Mouse (Mus musculus) NIH3T3 (cell line): ENCODE data around the gene Bbs2.
A peak's percentile ranks its signal among the peaks of the same experiment; 100 is the strongest.

ENCODE experiments used
- DNase-seq: peaks from one replicate; pipeline ENCODE4 v3.0.0-alpha.2; 2012; ENCODE audit warnings: low read depth

The Bbs2 gene

DNA sequence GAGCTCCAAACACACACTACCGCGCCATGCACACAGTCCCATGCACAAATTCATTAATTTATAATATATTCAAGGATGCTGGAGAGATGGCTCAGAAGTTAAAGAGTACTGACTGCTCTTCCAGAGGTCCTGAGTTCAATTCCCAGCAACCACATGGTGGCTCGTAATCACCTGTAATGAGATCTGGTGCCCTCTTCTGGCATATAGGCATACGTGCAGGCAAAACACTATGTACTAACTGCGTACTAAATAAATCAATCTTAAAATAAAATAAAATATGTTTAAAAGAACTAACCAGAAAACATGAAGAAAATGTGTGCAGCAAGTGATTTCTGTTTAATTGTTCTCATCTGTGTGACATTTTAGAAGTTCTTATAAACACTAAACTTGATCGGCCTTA is 4.4 kb downstream of the Bbs2 start:
- no peak for DNase-seq

DNA sequence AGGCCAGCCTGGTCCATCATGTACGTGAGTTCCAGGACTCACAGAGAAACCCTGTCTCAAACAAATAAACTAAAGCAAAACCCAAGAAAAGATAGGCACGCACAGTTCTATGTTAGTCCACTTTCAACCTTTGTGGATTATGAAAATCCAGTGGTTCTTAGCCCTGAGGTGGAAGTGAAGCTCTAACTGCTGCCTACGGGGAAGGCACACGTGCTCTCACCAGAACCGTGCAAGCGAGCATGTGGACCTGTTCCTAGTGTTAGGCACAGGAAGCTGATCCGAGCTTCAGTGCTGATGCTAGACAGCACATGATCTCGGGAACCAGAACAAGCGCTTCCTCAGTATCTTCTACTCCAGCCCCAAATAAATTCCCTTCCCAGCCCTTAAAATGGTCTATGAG is 5.9 kb downstream of the Bbs2 start:
- DNase-seq = no peak

DNA sequence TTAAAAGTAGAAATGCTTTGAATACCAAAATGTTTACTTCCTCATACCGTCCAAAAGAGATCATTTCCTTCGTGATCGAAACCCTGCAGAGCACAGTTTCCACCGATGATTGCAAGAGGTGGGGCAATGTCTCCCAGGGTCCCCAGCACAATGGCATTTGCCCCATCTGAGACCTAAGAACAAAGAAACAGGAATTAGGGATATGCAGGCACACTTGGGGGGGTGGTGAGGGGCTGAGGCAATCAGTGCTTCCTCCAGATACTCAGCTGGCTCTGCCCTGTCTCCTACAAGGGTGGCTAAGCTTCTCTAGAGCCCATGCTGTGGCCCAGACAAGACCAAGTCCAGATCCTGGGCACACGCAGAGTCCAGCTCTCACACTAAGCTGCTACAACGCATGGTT is 9.0 kb downstream of the Bbs2 start:
- DNase-seq = no peak

DNA sequence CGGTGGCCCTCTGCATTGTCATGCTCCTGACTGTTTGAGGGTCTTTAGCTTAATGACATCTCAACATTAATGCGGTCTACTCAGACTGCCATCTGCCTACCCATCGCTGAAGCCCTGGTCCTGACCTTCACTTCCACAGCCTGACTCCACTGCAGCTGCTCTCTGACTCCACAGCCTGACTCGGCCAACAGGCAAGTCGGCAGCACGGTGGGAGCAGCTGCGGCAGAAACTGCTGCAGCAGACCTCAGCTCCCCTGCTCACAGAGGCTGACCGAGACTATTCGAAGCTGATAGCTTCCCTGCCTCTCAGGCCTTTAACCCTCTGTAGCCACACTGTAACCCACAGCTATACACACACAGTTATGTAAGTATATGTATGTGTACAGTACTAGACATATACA is 10.8 kb downstream of the Bbs2 start:
- no peak for DNase-seq

DNA sequence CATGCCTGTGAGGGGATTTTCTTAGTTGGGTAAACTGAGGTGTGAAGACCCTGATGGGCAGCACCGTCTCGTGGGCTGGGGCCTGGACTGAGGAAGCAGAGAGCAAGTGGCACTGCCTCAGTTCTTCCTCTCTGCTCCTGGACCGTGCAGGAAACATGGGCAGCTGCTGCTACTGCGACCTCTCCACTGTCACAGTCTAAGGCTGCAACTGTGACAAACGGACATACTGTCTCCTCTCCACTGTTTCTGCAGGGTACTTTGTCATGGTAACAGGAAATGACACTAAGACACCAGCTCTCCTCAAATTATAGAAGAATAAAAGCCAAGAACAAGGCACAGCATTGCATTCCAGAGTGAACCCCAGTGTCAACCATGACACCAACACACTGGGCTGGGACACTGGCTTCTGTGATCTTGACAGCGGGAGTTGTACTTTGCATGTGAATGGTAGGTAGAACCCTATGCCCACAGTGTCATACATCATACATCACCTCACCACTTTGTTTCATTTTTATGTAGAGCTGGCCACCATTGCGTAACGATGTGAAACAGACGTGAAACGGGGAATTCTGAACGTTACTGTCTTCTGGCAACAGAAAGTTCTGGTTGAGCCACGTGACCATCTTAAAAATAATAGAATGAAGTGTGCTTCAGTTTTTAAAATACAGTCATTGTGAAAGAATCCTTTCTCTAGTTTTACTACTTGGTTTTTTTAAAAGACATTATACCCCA is 22.1 kb downstream of the Bbs2 start:
- peak; percentile 49 for DNase-seq

DNA sequence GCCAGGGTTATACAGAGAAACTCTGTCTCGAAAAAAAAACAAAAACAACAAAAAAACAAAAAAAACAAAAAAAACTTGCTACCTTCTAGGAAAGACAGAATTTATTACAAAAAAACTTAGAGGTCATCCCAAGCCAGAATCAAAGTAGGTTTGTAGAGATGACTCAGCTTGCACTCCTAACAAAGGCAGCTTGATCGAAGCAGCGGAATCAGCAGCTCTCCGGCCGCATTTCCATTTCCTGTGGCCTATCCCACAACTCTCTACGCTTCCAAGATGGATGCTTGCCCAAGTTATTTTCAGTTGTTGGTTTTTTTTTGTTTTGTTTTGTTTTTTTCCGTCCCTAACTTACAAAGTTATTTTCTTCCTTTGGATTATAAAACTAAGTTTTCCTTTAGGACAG is 29.9 kb downstream of the Bbs2 start:
- no peak for DNase-seq

DNA sequence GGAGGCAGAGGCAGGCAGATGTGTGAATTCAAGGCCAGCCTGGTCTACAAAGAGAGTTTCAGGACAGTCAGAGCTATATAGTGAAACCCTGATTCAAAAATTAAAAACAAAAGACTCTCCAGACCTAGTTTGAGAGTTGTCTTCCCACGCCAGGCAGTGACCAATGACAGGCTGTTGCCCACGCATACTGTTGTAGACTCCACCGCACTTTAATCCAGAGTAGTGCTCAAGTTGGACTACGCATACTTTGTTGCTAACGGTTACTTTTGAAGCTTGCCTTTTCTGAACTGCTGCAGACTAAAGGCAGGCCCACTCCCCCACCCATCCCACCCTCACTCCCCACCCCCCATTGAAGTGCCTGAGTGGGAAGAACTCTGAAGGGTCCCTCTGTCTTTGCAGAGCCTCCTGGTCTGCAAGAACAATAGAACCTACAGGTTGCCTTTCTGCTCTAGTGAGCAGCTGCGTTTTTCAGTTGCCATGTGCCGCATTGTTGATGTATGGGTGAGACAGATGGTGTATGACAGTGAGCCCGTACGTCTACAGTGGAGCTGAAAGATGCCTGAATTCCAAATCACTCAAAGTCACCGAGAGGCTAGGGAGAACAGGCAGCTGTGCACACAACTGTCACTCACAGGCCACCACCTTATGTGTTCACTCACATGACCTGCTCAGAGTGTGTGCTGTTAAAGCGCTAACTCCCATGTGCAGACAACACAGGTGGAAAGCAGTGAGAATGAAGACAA is 32.4 kb downstream of the Bbs2 start:
- DNase-seq = no peak

DNA sequence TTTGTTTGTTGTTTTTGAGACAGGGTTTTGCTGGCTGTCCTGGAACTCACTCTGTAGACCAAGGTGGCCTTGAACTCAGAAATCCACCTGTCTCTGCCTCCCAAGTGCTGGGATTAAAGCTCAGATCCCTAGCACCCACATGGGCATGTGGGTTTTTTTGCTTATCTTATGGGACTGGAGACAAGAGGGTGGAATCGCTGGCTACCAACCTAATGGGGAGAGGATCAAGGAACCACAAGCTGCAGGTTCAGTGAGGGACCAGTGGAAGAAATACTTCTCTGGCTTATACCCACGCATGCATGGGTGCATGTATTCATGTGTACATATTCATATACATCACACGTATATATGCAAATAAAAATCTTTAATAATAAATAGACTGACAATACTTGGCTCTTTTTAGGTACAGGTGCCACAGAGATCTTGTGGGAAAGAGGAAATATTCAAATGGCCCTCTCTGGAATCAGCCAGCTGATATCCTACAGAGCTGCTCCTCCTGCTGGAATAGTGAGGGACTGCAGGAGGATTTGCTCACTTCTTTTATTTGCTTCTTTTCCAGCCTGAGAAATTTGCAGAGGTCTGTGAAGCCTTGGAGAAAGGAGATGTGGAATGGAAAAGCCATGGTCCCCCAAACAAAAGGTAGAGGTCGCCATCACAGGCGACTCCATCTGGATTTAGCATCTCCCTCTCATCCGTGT is 41.4 kb downstream of the Bbs2 start:
- peak; percentile 83 for DNase-seq

DNA sequence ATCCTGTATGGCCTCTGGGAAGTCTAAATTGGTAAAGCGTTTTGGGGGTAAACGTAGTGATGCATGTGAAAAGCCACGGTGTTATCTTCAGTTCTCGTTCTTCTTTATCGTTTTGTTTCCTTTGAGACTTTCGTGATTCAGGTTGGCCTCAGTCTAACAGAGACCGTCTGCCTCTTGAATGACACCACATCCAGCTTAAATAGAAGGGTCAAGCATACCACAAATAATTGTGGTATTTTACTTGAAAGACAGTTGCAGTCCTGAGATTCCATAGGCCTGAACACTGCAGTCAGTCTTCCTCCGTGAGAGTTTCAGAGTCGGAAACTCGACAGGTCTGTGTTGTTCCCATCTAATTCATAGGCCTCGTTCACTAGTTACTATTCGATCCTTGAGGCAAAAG is 46.0 kb downstream of the Bbs2 start:
- peak; percentile 38 for DNase-seq

DNA sequence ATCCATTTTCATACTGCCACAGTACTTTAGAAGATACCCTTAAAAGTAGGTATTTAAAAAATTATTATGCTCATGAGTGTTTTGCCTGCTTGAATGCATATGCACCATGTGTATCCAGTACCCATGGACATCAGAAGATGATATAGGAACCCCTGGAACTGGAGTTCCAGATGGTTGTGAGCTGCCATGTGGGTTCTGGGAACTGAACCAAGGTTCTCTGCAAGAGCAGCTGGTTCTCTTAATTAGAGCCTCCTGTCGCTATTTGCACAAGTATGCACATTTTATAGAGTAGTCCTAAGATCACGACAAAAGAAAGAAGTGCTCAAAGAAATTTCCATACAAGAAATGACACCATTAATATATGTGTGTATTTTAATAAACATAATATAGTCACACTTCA is 50.9 kb downstream of the Bbs2 start:
- DNase-seq = peak; percentile 33

DNA sequence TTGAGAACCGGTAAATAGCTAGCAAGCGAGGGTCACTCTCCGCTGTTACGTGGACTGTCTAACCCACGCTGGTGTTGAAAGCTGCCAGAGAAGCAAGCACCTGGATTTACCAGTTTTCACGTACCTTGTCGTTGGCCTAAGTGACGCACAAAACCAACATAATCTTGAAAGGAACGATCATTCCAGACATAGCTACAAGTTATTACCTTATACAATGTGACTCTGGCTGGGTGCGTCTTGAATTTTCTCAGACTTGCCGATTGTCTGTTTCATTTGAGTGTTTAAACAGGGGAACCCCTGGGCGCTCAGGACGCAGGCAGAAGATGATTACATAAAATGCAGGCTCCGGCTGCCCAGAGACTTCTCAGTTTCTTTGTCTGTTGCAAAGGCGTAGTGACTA is 60.9 kb downstream of the Bbs2 start:
- DNase-seq = no peak

DNA sequence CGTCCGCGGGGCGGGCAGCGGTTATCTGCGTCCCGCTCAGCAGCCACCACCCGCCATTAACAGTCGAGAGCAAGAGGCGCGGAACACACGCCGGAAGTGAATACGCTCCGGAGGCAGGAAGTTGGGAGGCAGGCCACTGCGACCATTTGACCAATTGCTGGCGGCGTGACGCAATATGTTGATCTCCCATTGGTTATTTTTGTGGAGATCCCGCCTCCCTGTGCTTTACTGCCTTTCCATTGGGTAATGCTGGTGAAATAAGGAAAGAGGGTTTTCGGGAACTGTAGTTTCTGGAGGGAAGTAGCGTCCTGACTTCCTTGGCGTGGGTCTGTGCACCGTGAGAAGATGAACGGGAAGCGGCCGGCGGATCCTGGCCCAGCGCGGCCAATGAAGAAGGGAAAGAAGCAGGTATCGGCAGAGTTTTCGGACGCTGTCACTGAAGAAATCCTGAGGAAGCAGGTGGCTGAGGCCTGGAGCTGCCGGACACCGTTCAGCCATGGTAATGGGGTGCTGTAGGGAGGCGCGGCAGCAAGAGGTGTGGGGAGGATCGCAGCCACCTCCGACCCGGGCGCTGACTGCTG is 61.7 kb downstream of the Bbs2 start, which contains the start of the genes Nudt21 and Ogfod1:
TSS of gene Nudt21 (minus strand) at position 88 of the 581 bp plus-strand sequence.
TSS of gene Ogfod1 (plus strand) at position 255 of the 581 bp plus-strand sequence.
- peak; percentile 99 for DNase-seq

DNA sequence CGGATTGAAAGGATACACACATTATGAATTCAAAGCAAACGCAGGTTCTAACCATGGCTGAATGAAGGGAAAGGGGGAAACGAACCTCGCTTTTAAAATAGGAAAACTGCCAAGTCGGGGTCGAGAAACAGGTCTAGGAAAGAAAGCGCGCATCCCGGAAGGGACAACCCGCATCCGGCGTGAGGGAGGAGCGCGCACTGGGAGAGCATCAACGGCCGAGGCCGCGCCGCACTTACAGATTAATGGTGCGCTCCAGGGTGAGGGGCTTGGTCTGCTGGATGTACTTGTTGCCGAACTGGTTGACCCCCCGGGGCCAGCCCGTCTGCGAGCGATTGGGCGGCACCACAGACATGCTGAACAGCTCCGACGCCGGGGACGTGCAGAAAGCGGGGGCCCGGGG is 62.2 kb downstream of the Bbs2 start:
- peak; percentile 79 for DNase-seq

DNA sequence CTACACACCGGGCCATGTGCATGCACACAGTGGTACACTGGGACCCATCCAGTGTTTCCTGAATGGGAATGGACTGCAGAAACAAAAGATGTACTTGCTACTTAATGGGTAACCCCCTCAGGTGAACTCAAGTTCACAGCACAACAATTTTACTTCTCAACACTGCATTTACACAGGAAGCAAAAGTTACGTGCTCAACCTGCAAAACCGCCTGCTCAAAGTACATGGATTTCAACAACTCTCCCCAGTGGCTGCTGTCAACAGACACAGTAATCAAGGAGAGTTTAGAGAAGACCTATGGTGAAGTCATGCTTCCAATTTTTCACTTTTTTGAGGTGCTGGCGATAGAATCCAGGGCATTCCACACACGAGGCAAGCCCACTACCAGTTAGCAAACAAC is 63.5 kb downstream of the Bbs2 start:
- no peak for DNase-seq

DNA sequence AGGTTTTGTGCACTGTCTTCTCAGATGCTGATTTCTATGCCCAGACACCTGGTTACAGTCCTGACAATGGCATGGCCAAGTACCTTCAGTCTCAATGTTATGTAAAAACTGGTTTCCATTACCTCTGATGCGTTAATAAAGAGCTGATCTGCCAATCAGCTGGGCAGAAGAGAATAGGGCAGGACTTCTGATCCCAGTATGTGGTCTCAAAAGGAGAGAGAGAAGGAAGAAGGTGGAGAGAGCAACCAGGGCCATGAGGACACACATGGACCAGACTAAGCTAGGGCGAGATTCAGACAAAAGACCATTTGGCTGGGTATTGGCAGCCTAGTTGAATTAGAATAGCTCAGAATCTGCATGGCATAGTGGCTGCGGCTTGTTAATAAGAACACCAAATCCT is 65.1 kb downstream of the Bbs2 start:
- DNase-seq = no peak

DNA sequence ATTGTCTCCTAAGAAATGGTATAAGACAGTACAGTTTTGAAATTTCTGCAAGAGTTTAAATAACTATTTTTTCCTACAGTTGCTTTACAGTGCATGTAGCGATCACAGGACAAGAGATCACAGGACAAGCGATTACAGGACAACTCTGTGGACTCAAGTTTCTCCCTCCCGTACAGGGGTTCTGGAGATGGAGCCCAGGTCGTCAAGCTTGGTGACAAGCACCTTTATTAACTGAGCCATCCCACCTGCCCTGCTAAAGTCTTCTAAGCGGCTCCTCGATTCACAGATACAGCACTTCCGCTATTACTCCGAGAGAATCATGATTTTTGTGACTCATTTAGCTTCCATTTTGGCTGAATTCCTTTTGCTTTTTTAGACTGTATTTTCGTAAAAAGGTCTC is 69.0 kb downstream of the Bbs2 start:
- no peak for DNase-seq

DNA sequence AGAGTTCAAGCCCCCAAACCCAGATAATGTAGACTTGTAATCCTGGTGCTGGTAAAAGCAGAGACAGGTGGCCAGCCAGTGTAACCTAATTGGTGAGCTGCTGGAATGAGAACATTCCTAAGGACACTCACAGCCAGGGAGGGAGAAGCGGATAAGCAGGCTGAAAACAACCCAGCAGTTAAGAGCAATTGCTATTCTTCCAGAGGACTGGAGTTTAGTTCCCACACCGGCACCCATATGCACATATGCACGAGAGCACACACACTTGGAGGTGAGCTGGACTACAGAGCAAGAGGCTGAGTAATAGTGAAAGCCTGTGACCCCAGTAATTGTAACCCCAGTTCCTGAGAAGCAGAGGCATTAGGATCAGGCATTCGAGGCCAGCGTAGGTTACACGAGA is 74.8 kb downstream of the Bbs2 start:
- DNase-seq = no peak
